Mouse (Mus musculus): Measurements from ENCODE around the gene Lpp.
A peak's percentile ranks its signal among the peaks of the same experiment; 100 is the strongest.

Lpp gene

GRCm38 (mm10) chr16:24400776-24401175 is 7.5 kb downstream of the Lpp start:
- DNase-seq = no peak

DNA sequence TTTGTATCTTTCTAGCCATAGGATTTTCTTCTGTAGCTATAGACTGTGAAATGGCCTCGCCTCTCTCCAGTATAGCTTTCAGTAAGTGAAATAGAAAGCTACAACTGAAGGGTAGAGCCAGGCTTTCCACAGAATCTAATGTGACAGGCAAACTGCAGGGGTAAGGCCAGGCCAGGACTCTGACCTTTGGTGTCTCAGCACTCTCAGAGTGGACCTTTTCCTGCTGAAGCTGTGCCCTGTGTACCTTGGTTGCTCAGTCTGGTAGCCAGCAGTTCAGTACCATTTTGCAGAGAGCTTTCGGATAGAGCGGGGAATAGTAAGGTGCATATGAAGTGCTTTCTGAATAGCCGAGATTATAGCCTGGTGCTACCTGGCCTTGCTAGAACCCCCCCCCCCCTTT is 9.5 kb downstream of the Lpp start:
- DNase-seq = no peak

DNA sequence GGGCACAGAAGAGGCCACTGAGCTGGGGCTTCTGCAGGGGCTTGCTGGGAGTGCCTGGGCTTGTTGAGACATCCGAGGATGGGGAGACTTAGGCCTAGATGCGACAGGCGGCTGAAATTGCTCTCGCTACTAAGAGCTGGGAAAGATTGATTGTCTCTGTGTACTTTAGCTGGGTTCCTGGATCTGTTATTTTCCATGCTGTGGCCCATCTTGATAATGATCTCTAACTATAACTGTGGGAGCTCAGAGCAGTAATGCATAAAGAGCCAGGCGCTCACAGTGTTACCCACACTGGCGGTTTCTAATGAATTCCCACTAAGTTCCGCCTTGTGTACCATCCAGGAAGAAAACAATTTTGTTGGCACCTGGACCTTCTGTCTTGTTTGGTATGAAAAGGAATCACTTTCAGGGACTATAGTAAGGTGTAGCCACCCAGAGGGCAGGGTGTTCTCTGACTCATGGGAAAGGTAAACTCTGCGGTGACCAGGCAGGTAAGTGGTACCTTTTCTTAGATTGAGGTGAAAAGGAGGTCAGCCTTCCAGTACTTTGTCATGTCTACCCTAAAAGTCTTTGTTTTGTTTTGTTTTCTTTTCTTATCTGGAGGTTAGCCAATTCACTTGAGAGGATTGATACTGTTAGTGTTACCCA is 10.6 kb downstream of the Lpp start:
- DNase-seq = no peak

DNA sequence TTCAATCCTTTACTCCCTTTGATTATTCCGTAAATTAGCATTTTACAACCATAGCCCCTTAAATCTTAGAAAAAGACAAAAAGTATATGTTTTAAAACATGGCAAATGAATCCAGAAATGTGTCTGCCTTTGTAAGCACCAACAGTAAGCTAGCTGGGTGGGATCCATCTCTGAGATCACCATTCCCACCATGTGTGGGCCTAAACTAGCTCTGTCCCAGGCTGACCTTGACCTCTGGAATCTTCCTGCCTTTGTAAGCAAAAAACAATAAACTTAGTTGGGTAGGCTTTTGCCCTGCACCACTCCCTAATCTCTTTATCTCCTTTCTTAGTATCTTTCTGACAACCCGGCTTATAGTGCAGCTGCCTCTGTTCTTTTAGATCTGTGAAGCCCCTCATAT is 13.2 kb downstream of the Lpp start:
- no peak for DNase-seq

- no peak for DNase-seq
These were observed 18.0 kb downstream of the Lpp start for GRCm38 (mm10) chr16:24411281-24411680.

- DNase-seq = no peak
These were observed 18.9 kb downstream of the Lpp start for GRCm38 (mm10) chr16:24412193-24412592.

- DNase-seq = no peak
These were observed 19.8 kb downstream of the Lpp start for GRCm38 (mm10) chr16:24413059-24413458.

GRCm38 (mm10) chr16:24418022-24418421 is 24.7 kb downstream of the Lpp start:
- DNase-seq = no peak

- DNase-seq = no peak
These were observed 27.4 kb downstream of the Lpp start for GRCm38 (mm10) chr16:24420603-24421120.

DNA sequence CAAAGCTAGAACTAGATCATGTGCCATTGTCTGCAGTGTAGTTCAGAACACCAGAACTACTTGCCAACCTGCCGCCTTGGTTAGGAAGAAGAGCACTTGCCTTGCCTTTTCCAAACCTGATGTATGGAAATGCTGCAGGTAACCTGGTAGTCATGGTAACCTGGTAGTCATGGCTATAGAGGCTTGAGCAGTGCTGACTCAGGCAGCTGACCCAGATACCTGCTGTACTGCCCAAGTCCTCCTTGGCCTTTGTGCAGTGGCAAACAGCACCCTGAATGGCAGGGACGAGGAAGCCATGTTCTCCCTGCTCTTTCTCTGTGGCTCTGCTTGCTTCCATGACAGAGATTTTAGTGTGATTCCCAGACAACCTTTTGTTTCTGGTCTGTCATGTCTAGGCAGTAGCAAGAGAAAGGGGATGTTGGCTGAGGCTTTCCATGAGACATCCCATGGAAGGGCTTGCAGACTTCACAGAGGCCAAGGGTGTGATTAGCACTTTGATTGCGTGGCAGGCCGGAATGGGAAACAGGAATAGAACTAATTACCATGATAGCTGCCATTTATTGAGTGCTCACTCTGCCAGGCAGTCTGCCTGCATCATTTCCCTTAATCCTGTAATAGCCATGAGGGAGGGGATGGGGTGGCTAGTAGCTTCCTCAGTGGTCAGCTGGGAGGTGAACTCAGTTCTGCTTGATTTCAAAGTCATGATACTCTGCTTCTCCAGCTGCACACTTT is 28.5 kb downstream of the Lpp start:
- no peak for DNase-seq

DNA sequence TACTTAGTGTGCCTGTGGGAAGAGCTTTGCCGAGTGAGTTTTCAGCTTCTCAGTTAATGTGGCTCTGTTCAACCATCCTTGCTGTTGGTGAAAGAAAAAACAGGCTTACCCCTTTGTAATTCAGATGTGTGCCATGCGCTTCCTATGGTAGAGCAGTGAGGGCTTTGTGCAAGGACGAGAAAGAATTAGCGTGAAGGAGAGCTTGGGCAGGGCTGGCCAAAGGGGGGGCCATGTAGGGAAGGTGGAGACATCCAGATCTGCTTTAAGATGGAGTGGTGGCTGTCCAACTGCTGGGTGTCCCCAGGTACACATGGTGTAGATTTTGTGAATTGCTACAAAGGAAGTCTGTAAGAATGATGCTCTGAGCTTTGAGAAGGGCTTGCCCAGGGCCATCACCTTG is 29.9 kb downstream of the Lpp start:
- no peak for DNase-seq

DNA sequence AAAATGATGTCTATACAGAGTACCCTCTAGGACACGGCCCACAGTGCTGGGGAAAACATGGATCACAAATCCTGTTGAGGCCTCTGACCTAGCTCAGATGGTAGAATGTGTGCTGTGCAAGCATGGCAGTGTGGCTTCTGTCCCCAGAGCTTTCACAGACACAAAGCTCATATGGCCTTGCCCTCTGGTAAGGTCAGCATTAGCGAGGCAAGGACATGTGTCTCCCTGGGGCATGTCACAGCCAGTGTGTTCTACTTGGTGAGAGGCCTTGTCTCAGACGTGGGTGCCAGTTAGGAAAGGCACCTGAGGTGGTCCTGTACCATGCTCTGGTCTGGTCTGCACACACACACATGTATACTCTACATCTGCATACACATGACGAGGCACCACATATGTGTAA is 30.4 kb downstream of the Lpp start:
- DNase-seq = no peak

DNA sequence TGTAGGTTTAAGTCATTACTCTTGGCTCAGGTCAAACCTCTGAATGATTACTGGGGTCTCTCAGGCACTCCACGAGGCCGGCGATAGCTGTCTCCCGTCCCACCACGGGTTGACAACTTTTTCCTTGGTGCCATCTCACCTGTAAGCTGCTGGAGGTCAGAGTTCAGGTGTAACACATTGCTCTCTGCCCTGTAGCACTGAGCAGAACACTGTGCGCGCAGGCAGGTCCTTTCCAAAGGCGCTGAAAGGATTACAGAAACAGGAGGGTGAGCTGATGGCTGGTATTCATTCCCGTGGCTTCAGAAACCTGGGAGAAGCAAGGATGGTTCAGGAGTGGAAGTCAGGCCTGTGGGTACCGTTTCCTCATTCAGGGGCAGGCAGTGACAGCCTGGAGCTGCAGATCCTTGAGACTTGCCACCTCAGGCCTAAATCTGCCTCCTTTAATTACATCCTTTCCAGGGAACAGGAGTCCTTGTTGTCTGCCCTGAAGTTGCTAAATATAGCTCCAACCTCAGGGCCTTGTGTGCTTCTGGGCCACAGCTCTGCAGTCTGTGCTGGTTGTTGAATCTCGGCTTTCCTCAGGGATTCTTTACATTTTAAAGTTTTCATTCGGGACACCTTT is 31.2 kb downstream of the Lpp start:
- DNase-seq = no peak

- no peak for DNase-seq
These were observed 32.5 kb downstream of the Lpp start for GRCm38 (mm10) chr16:24425816-24426215.

DNA sequence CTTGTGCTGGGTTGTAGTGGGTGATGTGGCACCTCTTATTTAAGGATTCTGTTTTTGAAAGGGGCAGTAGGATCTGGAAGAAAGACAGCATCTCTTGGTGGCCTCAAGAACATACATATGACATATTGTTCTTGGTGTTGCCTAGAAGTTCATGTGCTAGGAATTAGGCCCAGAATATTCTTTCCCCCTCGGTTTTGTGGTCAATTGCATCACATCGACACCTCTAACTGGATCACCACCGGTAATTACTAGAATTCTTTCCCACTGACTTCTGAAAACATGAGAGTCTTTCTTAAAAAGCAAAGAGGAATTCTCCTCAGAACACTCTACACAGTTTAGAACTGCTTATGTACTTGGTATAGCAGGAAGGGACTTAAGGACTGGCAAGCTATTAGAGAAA is 34.3 kb downstream of the Lpp start:
- DNase-seq = no peak

DNA sequence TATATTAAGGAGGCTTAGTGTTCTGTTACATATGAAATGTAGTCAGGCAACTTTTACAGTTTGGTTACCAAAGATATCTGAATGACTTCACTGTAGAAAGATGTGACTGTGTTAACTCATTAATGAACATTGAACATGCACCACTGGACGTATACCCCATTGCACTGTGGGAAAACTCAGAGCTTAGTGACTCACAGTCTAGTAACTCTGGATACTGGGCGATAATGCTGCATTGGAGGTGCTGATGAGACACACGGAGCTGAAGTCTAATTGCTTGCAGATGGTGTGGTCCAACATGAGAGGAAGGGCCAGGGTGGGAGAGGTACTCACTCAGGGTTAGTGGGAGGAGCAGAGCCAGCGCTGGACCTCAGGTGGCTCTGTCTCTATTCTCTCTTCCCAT is 34.7 kb downstream of the Lpp start:
- DNase-seq = no peak

- DNase-seq = no peak
These were observed 35.4 kb downstream of the Lpp start for GRCm38 (mm10) chr16:24428742-24429141.

- no peak for DNase-seq
These were observed 36.4 kb downstream of the Lpp start for GRCm38 (mm10) chr16:24429691-24430090.

DNA sequence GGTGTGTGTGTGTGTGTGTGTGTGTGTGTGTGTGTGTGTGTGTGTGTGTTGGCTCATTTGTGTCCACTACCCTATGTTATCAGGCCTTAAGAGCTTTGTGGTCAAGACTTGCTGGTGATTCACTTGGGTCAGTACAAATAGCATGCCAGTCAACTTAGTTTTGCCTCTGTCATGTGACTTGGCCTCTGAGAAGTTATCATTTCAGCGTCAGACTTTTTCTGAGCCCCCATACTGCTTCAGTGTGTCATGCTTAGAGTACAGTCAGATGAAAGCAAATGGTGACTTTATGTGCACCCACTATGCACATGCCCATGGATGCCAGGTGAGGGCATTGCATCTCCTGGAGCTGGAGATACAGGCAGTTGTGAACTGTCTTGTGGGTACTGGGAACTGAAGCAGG is 38.5 kb downstream of the Lpp start:
- DNase-seq = no peak

DNA sequence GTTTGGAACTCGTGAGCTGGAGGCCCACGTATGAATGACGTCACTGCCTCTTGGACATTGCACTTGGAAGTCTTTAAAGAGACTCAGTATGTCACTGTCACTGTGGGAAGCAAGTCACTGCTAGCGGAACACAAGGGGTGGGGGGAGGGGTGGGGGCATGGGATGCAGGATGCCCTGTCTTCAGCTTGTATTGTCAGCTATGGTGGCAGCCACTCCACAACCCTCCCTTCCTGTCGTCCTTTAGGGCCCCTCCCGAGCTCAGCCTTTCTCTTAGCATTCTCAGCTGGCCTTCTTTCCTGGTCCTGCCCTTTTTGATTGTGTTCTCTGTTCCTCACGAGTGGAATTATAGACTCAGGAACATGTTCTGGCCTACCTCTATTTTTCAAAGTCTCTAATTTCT is 40.3 kb downstream of the Lpp start:
- no peak for DNase-seq

DNA sequence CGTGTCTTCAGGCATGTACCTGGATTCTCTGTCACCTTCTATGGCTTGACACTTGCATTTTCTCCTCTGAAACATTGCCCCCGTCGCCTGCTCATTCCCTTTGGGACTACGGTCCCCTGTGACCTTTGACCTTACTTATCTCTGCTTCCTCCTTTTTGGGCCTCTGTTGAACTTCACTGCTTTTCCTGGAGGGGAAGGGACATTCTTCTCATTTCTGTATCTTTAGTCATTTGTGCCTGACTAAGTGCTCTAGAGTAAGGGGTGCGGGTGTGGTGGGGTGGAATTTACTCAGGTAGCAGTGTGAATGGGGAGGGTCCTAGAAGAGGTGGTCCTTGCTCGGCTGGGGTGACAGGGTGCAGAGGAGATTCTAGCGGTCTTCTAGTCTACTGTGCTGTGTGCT is 40.7 kb downstream of the Lpp start:
- DNase-seq = no peak

DNA sequence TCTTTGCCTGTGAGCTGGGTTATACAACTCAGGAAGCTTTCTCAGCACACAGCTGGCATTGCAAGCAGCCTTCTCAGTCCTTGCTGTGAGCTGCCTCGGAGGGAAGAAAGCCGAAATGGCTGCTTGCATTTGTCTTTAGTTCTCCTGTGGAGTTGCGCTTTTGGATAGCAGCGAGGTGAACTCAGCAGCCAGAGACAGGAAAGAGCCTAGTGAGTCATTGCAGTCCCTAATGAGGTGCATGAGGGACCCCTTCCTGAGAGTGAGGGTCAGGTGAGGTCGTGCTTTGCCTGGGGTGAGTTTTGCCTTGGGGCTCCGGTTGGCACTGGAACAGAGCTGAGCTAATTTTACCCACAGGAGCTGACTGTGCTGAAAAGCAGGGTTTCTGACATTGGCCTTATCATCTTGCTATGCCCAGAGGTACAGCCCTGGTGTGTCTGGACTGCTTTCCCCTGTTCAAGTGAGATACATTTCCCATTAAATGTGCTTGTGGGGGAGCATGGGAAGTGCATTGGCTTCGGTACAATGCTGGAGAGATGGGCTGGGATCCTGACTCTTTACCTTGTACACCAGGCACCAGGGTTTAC is 41.3 kb downstream of the Lpp start:
- DNase-seq = no peak

- DNase-seq = peak in 1 of 2 experiments; percentile 35
These were observed 41.8 kb downstream of the Lpp start for GRCm38 (mm10) chr16:24435115-24435553.

DNA sequence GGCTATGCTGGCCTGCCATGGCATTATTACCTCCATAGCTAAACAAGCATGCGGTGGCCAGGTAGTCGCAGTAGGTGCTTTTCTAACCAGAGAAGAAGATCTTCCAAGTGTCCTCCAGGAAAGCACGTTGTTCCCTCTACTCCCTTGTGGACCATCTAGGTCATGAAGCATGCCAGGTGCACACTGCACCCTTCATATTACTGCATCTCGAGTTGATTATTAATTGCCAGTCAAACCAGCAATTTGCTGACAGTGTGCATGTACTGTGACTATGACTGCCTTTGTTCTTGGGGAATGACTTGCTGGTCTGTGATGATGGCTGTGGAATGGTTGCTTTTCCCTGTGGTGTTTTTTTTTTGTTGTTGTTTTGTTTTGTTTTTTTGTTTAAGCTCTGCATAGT is 45.1 kb downstream of the Lpp start:
- DNase-seq = no peak
